Mouse (Mus musculus) central nervous system, embryonic 18 days (tissue): ENCODE data around the gene Cnga3. TPM values are rescaled to one million over a fixed set of nuclear protein-coding genes. Genes with fewer than 3 reads are reported as not detected.

Source experiments
- polyA plus RNA-seq: library from polyadenylated mRNA; depleted of rRNA; stranded (reverse); fragments of >200 nt; gene quantifications from 2 replicates; pipeline ENCODE4 v1.2.3, GENCODE M21; 2012; rRNA removed

Gene Cnga3
- polyA plus RNA-seq = 0.21 and 0.29 TPM in 2 replicates

DNA sequence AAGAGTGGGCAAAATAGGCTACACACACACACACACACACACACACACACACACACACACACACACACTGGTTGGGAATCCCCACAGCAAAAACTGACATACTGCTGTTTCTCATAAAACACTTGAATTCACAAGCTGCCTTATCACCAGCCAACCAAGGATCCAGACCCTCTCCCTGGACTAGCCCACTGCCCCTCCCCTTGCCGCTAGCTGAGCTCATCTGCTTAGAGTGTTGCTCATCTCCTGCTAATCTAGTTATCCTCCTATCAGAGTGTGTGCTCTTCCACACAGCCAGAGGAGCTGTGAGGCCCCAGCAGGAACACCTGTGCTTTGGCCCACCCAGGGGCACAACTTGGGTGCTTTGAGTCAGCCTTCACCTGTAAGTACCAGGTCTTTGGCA, at the start of gene Cnga3:
Gene Cnga3 (plus strand): TSS at position 291 of the 400 bp plus-strand sequence.

DNA sequence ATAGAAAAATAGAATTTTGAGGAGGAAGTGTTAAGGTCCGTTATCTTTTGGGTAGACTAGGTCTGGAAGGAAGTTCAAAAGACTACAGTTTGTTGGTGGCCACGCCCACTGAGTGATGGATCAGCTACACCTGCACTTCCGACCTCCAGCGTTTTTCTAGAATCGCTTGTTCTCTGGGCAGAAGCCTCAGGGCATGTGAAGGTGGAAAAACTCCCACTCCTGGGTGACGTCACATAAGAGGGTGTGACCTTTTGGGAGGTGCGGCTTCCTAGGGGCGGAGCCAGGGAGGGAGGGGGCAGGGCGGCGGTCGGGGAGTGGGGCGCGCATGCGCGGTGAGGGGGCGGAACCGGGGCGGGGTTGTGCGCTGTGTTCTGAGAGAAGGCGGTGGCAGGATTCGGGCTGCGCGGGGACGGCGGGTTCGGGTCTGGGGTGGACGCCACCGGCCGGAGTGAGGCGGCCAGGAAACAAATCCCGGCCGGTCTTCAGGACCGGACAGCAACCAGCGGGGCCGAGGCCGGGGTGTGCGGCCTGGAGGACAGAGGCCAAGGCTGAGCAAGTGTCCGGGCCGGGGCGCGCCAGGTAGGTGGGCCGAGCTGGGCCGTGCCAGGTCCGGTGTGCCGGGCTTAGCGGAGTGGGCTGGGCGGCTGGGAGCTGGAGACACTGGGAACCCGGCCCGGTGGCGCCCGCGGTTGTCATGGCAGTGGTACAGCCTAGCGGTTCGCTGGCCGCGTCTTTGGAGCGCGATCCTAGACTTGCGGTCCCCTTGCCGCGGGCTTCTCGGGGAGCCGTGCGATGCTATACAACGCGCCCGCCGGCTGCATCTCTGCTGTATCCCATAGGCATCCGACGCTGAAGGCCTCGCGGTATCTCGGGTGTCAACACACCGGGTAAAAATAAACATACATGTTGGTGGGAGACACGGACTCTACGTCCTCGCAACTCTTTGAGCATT, 85.6 kb downstream of the Cnga3 start, which contains the start of gene Inpp4a:
Gene Inpp4a (plus strand): TSS at position 326 of the 952 bp plus-strand sequence.

Other genes with a start within 250 kb of the Cnga3 start
- gene Vwa3b, start 187.8 kb upstream of the Cnga3 start, polyA plus RNA-seq = 0.43 and 1.4 TPM in 2 replicates
- 49.7 and 52.6 TPM in 2 replicates for gene Inpp4a, start 85.4 kb downstream of the Cnga3 start, polyA plus RNA-seq
- gene Coa5, start 215.7 kb downstream of the Cnga3 start, polyA plus RNA-seq = 46.7 and 47.1 TPM in 2 replicates
- 93.4 and 107 TPM in 2 replicates for gene Unc50, start 215.7 kb downstream of the Cnga3 start, polyA plus RNA-seq